Mouse (Mus musculus) testis, postnatal 10 days (tissue): ENCODE data around the gene Mpv17l.
"Not testable (repeated sequence)": the region's sequence is repeated elsewhere in the genome, so short reads cannot be mapped to it uniquely, and the experiment has no call there.

ENCODE experiments used
- DNase-seq: peaks from one replicate; pipeline ENCODE4 v3.0.0; 2021; ENCODE audit warnings: low spot score

Mpv17l gene

DNA sequence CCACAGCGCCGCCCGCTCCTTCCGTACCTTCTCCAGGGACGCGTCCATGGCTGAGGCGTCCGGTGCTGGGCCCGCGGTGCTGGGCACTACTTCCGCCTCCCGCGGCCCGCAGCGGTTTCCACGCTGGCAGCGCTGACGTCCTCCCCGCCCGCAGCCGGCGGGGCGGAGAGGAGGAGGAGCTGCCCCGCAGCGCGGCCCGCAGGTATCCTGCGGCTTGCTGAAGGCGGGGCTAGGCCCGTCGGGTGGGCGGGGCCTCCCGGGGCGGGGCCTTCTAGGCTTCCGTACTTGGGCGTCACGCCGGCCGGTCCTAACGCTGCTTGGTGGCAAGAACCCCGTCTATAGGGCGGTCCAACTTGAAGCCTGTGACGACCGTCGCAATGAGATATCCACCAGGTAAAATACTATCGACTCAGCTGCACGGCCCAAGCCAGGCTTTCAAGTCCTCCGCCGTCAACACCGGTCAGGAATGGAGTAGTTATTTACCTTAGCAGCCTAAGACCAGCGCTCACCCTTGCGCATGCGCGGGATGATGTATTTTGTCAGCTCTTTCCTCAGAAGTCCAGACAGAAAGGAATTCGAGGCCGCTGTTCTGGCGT is at the start of gene Mpv17l, which contains the start of gene Pdxdc1:
Mpv17l (plus strand) TSS at position 274 of the 596 bp plus-strand sequence.
Pdxdc1 (minus strand) TSS at position 244 of the 596 bp plus-strand sequence.
- DNase-seq, result peak; percentile 98

GRCm38 (mm10) chr16:13853886-13854285 is 49.1 kb upstream of the Mpv17l start:
- DNase-seq, result no peak

GRCm38 (mm10) chr16:13866076-13866475 is 36.9 kb upstream of the Mpv17l start:
- DNase-seq, result no peak

DNA sequence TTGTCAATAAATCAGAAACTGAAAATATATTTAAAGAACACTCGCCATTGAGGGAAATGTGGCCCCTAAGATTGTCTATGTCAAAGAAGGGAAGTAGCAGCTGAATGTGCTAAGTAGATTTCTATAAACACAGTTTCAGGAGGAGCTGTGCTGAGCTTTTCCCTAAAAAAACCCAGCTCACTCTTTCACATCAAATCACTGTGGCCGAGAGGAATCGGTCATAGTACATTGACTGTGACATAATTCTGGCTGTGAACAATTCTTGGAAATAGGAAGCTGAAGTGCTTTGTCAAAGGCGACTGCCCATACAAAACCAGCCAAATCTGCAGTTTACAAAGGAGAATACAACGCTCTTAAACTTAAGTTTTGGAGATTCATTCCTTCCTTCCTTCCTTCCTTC is 36.3 kb upstream of the Mpv17l start:
- no peak for DNase-seq

DNA sequence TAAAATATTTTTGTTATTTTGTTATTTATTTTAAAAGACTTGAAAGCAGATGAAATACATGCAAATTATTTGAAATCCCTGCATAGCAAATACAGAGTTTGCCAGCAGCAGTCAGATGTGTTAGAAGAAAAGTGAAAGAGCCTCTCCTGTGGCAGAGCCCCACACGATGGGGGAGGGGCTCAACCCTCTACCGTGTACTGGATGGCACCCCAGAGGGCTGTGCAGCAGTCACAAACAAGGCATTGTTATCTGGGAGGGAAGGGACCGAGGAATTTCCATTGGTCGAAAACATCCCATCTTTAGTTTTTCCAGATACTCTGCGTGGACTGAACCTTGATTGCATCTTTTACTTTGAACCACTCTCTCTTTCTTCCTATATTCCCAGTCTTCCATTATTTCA is 35.6 kb upstream of the Mpv17l start:
- peak; percentile 49 for DNase-seq

- peak; percentile 40 for DNase-seq
Observed at GRCm38 (mm10) chr16:13867910-13868514, 34.9 kb upstream of the Mpv17l start.

DNA sequence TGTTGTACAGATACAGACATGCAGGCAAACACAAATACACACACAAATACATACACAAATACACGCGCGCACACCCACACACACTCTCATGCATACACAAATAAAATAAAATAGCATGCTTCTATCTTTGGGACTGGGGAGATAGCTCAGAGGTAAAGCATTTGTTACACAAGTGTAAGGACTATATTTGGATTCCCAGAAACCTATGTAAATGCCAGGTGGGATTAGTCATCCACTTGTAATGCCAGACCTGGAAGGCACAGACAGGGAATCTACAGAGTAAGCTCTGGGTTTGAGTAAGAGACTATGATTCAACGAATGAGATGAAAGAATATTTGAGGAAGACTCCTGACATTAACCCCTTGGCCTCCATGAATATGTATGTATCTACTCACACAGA is 27.5 kb upstream of the Mpv17l start:
- no peak for DNase-seq

DNA sequence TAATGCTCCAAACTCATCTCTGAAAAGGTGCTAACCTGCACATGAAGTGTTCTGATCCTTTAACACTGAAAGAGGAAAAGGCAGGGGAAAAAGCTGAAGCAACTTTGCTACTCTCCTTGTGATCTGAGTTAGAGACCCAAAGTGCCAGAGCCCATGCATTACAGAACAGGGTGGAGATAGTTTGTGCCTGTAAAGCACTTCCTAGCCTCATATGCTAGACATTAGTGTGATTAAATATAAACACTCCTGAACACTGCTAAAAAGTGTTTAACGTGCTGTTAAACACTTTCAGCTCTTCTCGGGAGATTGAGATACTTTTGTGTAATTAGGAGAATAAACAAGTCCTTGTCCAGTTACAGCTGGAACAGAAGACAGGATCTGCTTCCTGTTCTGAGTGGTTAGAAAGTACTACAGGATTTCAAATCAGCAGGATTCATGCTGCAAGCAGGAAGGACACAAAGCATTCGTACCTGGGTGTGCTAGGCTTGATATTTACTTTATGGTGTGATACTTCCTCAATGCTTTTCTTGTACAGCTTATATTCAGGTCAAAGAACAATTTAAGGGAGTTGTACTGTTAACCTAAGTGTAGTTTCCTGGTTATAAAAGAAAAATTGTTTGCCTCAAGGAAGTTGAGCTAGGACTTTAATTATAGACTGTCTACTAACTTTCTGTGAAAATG is 19.7 kb upstream of the Mpv17l start:
- DNase-seq, result no peak

GRCm38 (mm10) chr16:13890449-13890848 is 12.5 kb upstream of the Mpv17l start:
- DNase-seq, result no peak

GRCm38 (mm10) chr16:13892850-13893249 is 10.1 kb upstream of the Mpv17l start:
- no peak for DNase-seq

DNA sequence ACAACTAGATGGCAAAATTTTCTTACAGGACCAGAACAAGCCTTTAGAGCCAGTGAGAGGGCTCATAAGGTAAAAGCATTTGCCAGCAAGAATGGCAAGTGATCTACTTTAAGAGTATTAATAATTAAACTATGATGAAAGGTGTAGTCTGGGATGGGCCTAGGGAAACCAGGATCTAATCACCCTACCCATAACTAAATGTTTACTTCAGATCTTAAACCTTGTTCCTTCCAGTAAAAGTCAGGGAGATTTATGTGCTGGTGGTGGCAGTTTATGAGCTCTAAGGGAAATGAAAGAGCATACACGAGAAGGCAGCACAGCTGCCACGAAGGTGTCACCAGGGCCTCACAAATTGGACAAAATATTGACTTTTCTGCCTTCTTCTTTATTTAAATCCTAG is 8.9 kb upstream of the Mpv17l start:
- no peak for DNase-seq

- DNase-seq, result no peak
Observed at GRCm38 (mm10) chr16:13895740-13896139, 7.2 kb upstream of the Mpv17l start.

GRCm38 (mm10) chr16:13896357-13896756 is 6.6 kb upstream of the Mpv17l start:
- no peak for DNase-seq

DNA sequence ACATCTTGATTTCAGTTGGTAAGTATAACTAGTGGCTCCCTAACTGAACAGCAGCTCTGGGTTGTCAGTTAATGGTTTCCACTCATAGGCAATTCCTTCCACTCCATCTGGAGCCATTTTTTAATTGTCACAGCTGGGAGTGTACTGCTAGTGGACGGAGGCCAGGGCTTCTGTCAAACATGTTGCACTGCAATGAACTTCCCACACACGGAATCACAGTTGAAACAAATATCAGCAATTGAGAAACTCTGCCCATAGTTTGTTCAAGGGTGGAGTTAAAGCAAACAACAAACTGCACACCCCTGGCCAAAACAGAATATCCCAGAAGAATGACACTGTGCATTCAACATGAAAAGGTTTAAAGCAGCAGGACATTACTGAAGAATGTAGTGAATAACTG is 4.0 kb upstream of the Mpv17l start:
- peak; percentile 46 for DNase-seq

- DNase-seq, result no peak
Observed at GRCm38 (mm10) chr16:13902397-13902831, 547 bp upstream of the Mpv17l start.

GRCm38 (mm10) chr16:13903488-13903887 is 527 bp downstream of the Mpv17l start:
- DNase-seq, result peak; percentile 82

GRCm38 (mm10) chr16:13907297-13907696 is 4.3 kb downstream of the Mpv17l start:
- DNase-seq, result no peak

- no peak for DNase-seq
Observed at GRCm38 (mm10) chr16:13920093-13920492, 17.1 kb downstream of the Mpv17l start.

- no peak for DNase-seq
Observed at GRCm38 (mm10) chr16:13921063-13921462, 18.1 kb downstream of the Mpv17l start.

DNA sequence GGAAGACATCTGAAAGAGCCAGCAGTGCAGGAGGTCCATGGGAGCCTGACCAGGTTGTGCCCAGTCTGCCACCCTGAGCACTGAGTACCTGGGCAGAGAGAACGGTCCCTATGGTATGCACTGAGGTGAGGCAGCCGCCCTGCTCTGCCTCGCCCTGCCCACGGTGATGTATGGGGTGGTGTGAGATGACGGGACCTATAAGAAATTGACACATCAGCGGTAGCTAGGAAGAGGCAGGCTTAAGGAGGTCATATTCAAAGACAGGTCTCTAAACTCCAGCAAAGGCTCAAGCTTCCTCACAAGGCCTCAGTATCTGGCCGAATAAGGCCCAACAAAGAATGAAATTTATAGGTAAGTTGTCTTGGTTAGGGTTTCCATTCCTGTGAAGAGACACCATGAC is 18.8 kb downstream of the Mpv17l start:
- no peak for DNase-seq

DNA sequence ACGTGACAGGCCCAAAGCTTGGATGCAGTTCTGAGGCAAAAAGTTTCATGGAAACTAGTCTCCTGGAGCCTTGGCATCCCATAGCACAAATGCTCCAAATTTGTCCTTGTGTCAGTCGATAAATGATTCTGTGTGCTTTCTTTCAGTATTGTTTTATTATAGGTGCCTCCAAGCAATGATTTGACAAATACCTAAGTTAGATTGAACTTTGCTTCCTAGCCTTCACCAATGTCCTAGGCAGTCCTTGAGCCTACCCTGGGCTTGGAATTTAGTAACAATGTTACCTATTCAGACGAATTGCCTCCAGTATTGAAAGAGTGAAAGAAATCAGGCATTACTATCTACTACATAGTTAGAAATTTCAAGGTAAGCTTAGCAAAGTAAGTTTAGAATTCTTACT is 19.5 kb downstream of the Mpv17l start:
- not testable (repeated sequence) for DNase-seq

- DNase-seq, result not testable (repeated sequence)
Observed at GRCm38 (mm10) chr16:13922966-13923365, 20.0 kb downstream of the Mpv17l start.

- no peak for DNase-seq
Observed at GRCm38 (mm10) chr16:13927456-13928075, 24.6 kb downstream of the Mpv17l start.
